Mouse (Mus musculus) cerebellum, postnatal 14 days (tissue): ENCODE results near the gene Lcmt2.
"Not testable (repeated sequence)": the region's sequence is repeated elsewhere in the genome, so short reads cannot be mapped to it uniquely, and the experiment has no call there.

ENCODE experiments used
- DNase-seq, 2 experiments: peaks; one replicate each; pipeline ENCODE4 v3.0.0; 2021; ENCODE audit warnings: mixed read lengths in 2 of 2

Gene Lcmt2

GRCm38 (mm10) chr2:121140018-121140882 is at the start of gene Lcmt2, which contains the start of gene Adal:
Lcmt2 (minus strand) TSS chr2:121140653.
Adal (plus strand) TSS chr2:121140428.
- DNase-seq: peak; percentile 91 to 96

- no peak for DNase-seq
Observed at GRCm38 (mm10) chr2:121188530-121188929, 48.1 kb upstream of the Lcmt2 start.

- no peak for DNase-seq
Observed at GRCm38 (mm10) chr2:121184142-121184541, 43.7 kb upstream of the Lcmt2 start.

GRCm38 (mm10) chr2:121183431-121183830 is 43.0 kb upstream of the Lcmt2 start:
- DNase-seq: peak; percentile 76 to 78

GRCm38 (mm10) chr2:121178828-121179479 is 38.5 kb upstream of the Lcmt2 start:
- DNase-seq: no peak

GRCm38 (mm10) chr2:121170980-121171742 is 30.7 kb upstream of the Lcmt2 start, which contains the start of gene Zscan29:
Zscan29 (minus strand) TSS chr2:121171125.
- peak; percentile 92 to 93 for DNase-seq

GRCm38 (mm10) chr2:121170481-121170971 is 30.1 kb upstream of the Lcmt2 start, which contains the start of gene Tubgcp4:
Tubgcp4 (plus strand) TSS chr2:121170654.
- no peak for DNase-seq

- DNase-seq: peak; percentile 22 to 27
Observed at GRCm38 (mm10) chr2:121169902-121170301, 29.4 kb upstream of the Lcmt2 start.

GRCm38 (mm10) chr2:121169173-121169572 is 28.7 kb upstream of the Lcmt2 start:
- no peak for DNase-seq

- DNase-seq: no peak
Observed at GRCm38 (mm10) chr2:121153100-121153499, 12.6 kb upstream of the Lcmt2 start.

GRCm38 (mm10) chr2:121149679-121150078 is 9.2 kb upstream of the Lcmt2 start:
- DNase-seq: no peak

- no peak for DNase-seq
Observed at GRCm38 (mm10) chr2:121142415-121142814, 2.0 kb upstream of the Lcmt2 start.

- DNase-seq: peak in 1 of 2 experiments; percentile 21
Observed at GRCm38 (mm10) chr2:121141216-121142035, 973 bp upstream of the Lcmt2 start.

GRCm38 (mm10) chr2:121139266-121140017 is 1.0 kb downstream of the Lcmt2 start:
- peak; percentile 79 to 80 for DNase-seq

- DNase-seq: no peak
Observed at GRCm38 (mm10) chr2:121137371-121137770, 3.1 kb downstream of the Lcmt2 start.

GRCm38 (mm10) chr2:121132822-121133221 is 7.6 kb downstream of the Lcmt2 start:
- DNase-seq: no peak

- DNase-seq: no peak
Observed at GRCm38 (mm10) chr2:121128865-121129620, 11.4 kb downstream of the Lcmt2 start.

GRCm38 (mm10) chr2:121127536-121127935 is 12.9 kb downstream of the Lcmt2 start:
- no peak for DNase-seq

- not testable (repeated sequence) for DNase-seq
Observed at GRCm38 (mm10) chr2:121126302-121126701, 14.2 kb downstream of the Lcmt2 start.

GRCm38 (mm10) chr2:121119260-121119659 is 21.2 kb downstream of the Lcmt2 start:
- no peak for DNase-seq
